Mouse (Mus musculus) neural tube, embryonic 14.5 days (tissue): ENCODE results near the gene Slc1a1. TPM values are rescaled to one million over a fixed set of nuclear protein-coding genes. Genes with fewer than 3 reads are reported as not detected.

Source experiments
- ATAC-seq: fragments of 200-750 bp; cut with Nextera tagmentation; 2 replicates; pipeline ENCODE4 v1.8.0; 2017; ENCODE audit warnings: low read depth, mild to moderate bottlenecking, moderate TSS enrichment, moderate library complexity
- H3K27ac ChIP-seq: fragments of 300-500 bp; sonication (generic); 2 replicates; pipeline ENCODE4 v1.5.1; 2014; ENCODE audit warnings: low read depth, mild to moderate bottlenecking, control low read depth, low read length, moderate library complexity, mixed read lengths
- H3K27me3 ChIP-seq: fragments of 300-500 bp; sonication (generic); 2 replicates; pipeline ENCODE4 v1.6.1; 2014; ENCODE audit warnings: low read length; ENCODE audit not compliant: control insufficient read depth, insufficient read depth
- H3K36me3 ChIP-seq: fragments of 300-500 bp; sonication (generic); 2 replicates; pipeline ENCODE4 v1.6.1; 2014; ENCODE audit warnings: low read length, mixed read lengths; ENCODE audit not compliant: control insufficient read depth, insufficient read depth
- H3K4me1 ChIP-seq: fragments of 300-500 bp; sonication (generic); 2 replicates; pipeline ENCODE4 v1.6.1; 2014; ENCODE audit warnings: low read length; ENCODE audit not compliant: control insufficient read depth, insufficient read depth
- H3K4me2 ChIP-seq: fragments of 300-500 bp; sonication (generic); 2 replicates; pipeline ENCODE4 v1.6.1; 2014; ENCODE audit warnings: mild to moderate bottlenecking, low read depth, low read length, control low read depth
- H3K4me3 ChIP-seq: fragments of 300-500 bp; sonication (generic); 2 replicates; pipeline ENCODE4 v1.5.1; 2014; ENCODE audit warnings: low read depth, low read length, control low read depth, mixed read lengths
- H3K9ac ChIP-seq: fragments of 300-500 bp; sonication (generic); replicated peaks from 2 replicates; pipeline ENCODE4 v1.6.1; 2014; ENCODE audit warnings: low read depth, mild to moderate bottlenecking, control low read depth, low read length, mixed read lengths
- H3K9me3 ChIP-seq: fragments of 300-500 bp; sonication (generic); 2 replicates; pipeline ENCODE4 v1.6.1; 2016; ENCODE audit warnings: low read length; ENCODE audit not compliant: control insufficient read depth
- whole genome bisulfite sequencing: fragments of 180-500 bp; shearing (Covaris S2); extraction: QIAGEN DNeasy Blood & Tissue Kit; methylation state at CpG from one replicate; pipeline ENCODE4 v1.1.7; 2014; 5-methylcytosine and 5-hydroxymethylcytosine counted together
- polyA plus RNA-seq: library from polyadenylated mRNA; unstranded; fragments of >200 nt; fragmentation: Nextera tagmentation; extraction: Ambion mirVana; gene quantifications from 2 replicates; pipeline ENCODE4 v1.2.1, GENCODE M21; 2014

The Slc1a1 gene
- polyA plus RNA-seq, 1 experiment from 2014 or later: 42.2 TPM

GRCm38 (mm10) chr19:28947311-28947710 lies 112.5 kb downstream of the Slc1a1 start:
- no peaks in the 10 kb centered on the region for H3K27me3 ChIP-seq
- ATAC-seq: no peak
- WGBS: 76% methylated on average over 2 of the region's 2 CpGs
- H3K9me3 ChIP-seq: no peaks in the 10 kb centered on the region
- H3K36me3 ChIP-seq: no peaks in the 10 kb centered on the region
- no peak overlapping the region for H3K4me3 ChIP-seq
- no peaks in the 10 kb centered on the region for H3K4me1 ChIP-seq
- H3K27ac ChIP-seq: no peak overlapping the region
- no peak overlapping the region for H3K4me2 ChIP-seq
- H3K9ac ChIP-seq: no peak overlapping the region

- Histone ChIP-seq H3K9ac (no peak overlapping the region), H3K9me3 (no peaks in the 10 kb centered on the region), H3K4me3 (no peak overlapping the region), H3K4me2 (no peak overlapping the region), H3K27me3 (no peaks in the 10 kb centered on the region), H3K4me1 (no peaks in the 10 kb centered on the region), H3K27ac (no peak overlapping the region), H3K36me3 (no peaks in the 10 kb centered on the region)
- ATAC-seq: no peak
- WGBS: 72% methylated on average over 5 of the region's 5 CpGs
Measured at GRCm38 (mm10) chr19:28951251-28951650, 116.4 kb downstream of the Slc1a1 start.

GRCm38 (mm10) chr19:28963113-28963512 lies 128.3 kb downstream of the Slc1a1 start:
- 0 out of 2 replicates have a peak overlapping the region, but pooled peaks have one; percentile 87 for H3K9ac ChIP-seq

GRCm38 (mm10) chr19:28963513-28963841 lies 128.6 kb downstream of the Slc1a1 start:
- Histone ChIP-seq H3K4me2 (peak overlapping the region; percentile 90), H3K27ac (no peak overlapping the region; the same call in 1 of the 2 replicates), H3K9me3 (no peaks in the 10 kb centered on the region), H3K4me3 (peak overlapping the region; percentile 76), H3K9ac (peak overlapping the region; percentile 87), H3K4me1 (0 out of 2 replicates have a peak, but pooled peaks cover 5% of the 10 kb centered on the region), H3K36me3 (no peaks in the 10 kb centered on the region), H3K27me3 (no peaks in the 10 kb centered on the region)
- 3% methylated on average over 4 of the region's 4 CpGs for WGBS
- ATAC-seq: peak; percentile 20; the same call in 1 of the 2 replicates

More at GRCm38 (mm10) chr19:28963113-28963512, 128.3 kb downstream of the Slc1a1 start:
- peak overlapping the region; percentile 90 for H3K4me2 ChIP-seq
- H3K9me3 ChIP-seq: no peaks in the 10 kb centered on the region
- H3K27me3 ChIP-seq: no peaks in the 10 kb centered on the region
- WGBS: 55% methylated on average over 3 of the region's 3 CpGs
- no peaks in the 10 kb centered on the region for H3K36me3 ChIP-seq
- H3K4me1 ChIP-seq: 0 out of 2 replicates have a peak, but pooled peaks cover 5% of the 10 kb centered on the region
- ATAC-seq: no peak
- no peak overlapping the region; the same call in 1 of the 2 replicates for H3K27ac ChIP-seq
- H3K4me3 ChIP-seq: peak overlapping the region; percentile 76; the same call in 1 of the 2 replicates

Other genes with a start within 250 kb of the Slc1a1 start
- 2.7 and 3.3 TPM in 2 replicates for gene Glis3, start 155.0 kb upstream of the Slc1a1 start, polyA plus RNA-seq
- gene Plpp6, start 128.9 kb downstream of the Slc1a1 start, polyA plus RNA-seq: 15.9 and 18.1 TPM in 2 replicates
- 1.4 and 1.5 TPM in 2 replicates for gene 4430402I18Rik, start 132.8 kb downstream of the Slc1a1 start, polyA plus RNA-seq
- gene Cdc37l1, start 155.3 kb downstream of the Slc1a1 start, polyA plus RNA-seq: 59.9 and 66.2 TPM in 2 replicates
- gene Ak3, start 212.9 kb downstream of the Slc1a1 start, polyA plus RNA-seq: 73.0 and 73.9 TPM in 2 replicates